Mouse (Mus musculus) C2C12 (cell line): ENCODE results near the gene Taar1. TPM values are rescaled to one million over a fixed set of nuclear protein-coding genes. Genes with fewer than 3 reads are reported as not detected.

Source experiments
- H3K27me3 ChIP-seq: one replicate; pipeline ENCODE4 v1.6.1; 2011; ENCODE audit not compliant: control insufficient read depth, insufficient read depth, insufficient read length
- H3K36me3 ChIP-seq: one replicate; pipeline ENCODE4 v1.6.1; 2011; ENCODE audit not compliant: control insufficient read depth, insufficient read depth
- H3K4me3 ChIP-seq: one replicate; pipeline ENCODE4 v1.5.1; 2011; ENCODE audit warnings: mild to moderate bottlenecking, control low read depth; ENCODE audit not compliant: poor library complexity, insufficient read depth, severe bottlenecking
- H3K79me2 ChIP-seq: one replicate; pipeline ENCODE4 v1.6.1; 2011; ENCODE audit not compliant: control insufficient read depth, insufficient read depth
- H3K79me3 ChIP-seq: one replicate; pipeline ENCODE4 v1.6.1; 2011; ENCODE audit warnings: low read depth, control low read depth
- H3ac ChIP-seq: one replicate; pipeline ENCODE3; 2011; ENCODE audit warnings: low read depth; ENCODE audit not compliant: control insufficient read depth, insufficient read length
- CEBPB ChIP-seq: IDR thresholded peaks from one replicate; pipeline ENCODE4 v1.6.1; 2011; ENCODE audit warnings: low read depth, mild to moderate bottlenecking, control low read depth, moderate library complexity
- CTCF ChIP-seq: IDR thresholded peaks from one replicate; pipeline ENCODE4 v1.5.1; 2011; ENCODE audit not compliant: control insufficient read depth, insufficient read depth, insufficient read length
- FOSL1 ChIP-seq: IDR thresholded peaks from one replicate; pipeline ENCODE4 v1.8.0; 2011; ENCODE audit warnings: mild to moderate bottlenecking, low read length; ENCODE audit not compliant: poor library complexity, insufficient read depth, severe bottlenecking
- MAX ChIP-seq: IDR thresholded peaks from one replicate; pipeline ENCODE4 v1.6.1; 2011; ENCODE audit warnings: mild to moderate bottlenecking, control low read depth
- MYOD1 ChIP-seq: IDR thresholded peaks from one replicate; pipeline ENCODE4 v1.6.1; 2011; ENCODE audit warnings: low read depth; ENCODE audit not compliant: control insufficient read depth, insufficient read length
- MYOG ChIP-seq: IDR thresholded peaks from one replicate; pipeline ENCODE4 v1.6.1; 2011; ENCODE audit not compliant: control insufficient read depth, insufficient read length; ENCODE audit errors: extremely low read depth
- USF1 ChIP-seq: IDR thresholded peaks from one replicate; pipeline ENCODE4 v1.6.1; 2011; ENCODE audit warnings: low read depth, mild to moderate bottlenecking, control low read depth, moderate library complexity
- polyA plus RNA-seq: library from polyadenylated mRNA; unstranded; fragments of >200 nt; fragmentation: generic; extraction: Trizol; gene quantifications from one replicate; pipeline ENCODE4 v1.2.1, GENCODE M21; 2012; ENCODE audit warnings: missing spikeins

The Taar1 gene
- polyA plus RNA-seq, 1 experiment, result not detected

- Histone ChIP-seq H3K36me3 (no peaks in the 10 kb centered on the region), H3K79me3 (no peaks in the 10 kb centered on the region), H3K27me3 (peaks cover 14% of the 10 kb centered on the region), H3K79me2 (no peaks in the 10 kb centered on the region), H3K4me3 (no peak within 1 kb of the TSS), H3ac (no peak within 1 kb of the TSS)
- no peak for TF ChIP-seq MYOD1
- no peak for TF ChIP-seq FOSL1
- TF ChIP-seq MYOG, result no peak
Observed at GRCm38 (mm10) chr10:23938312-23938711, 18.2 kb downstream of the Taar1 start, which contains the start of gene Taar2. Gene Taar2, plus strand, starts transcription at chr10:23938572.

GRCm38 (mm10) chr10:23942465-23942864 is 22.3 kb downstream of the Taar1 start:
- no peaks in the 10 kb centered on the region for H3K79me2 ChIP-seq
- no peak overlapping the region for H3ac ChIP-seq
- H3K36me3 ChIP-seq, result no peaks in the 10 kb centered on the region
- H3K27me3 ChIP-seq, result peaks cover 10% of the 10 kb centered on the region
- H3K79me3 ChIP-seq, result no peaks in the 10 kb centered on the region
- TF ChIP-seq CEBPB, result no peak
- no peak for TF ChIP-seq CTCF
- TF ChIP-seq MYOG, result no peak
- TF ChIP-seq MAX, result no peak
- no peak for TF ChIP-seq FOSL1
- no peak for TF ChIP-seq USF1
- no peak for TF ChIP-seq MYOD1
- H3K4me3 ChIP-seq, result no peak overlapping the region

DNA sequence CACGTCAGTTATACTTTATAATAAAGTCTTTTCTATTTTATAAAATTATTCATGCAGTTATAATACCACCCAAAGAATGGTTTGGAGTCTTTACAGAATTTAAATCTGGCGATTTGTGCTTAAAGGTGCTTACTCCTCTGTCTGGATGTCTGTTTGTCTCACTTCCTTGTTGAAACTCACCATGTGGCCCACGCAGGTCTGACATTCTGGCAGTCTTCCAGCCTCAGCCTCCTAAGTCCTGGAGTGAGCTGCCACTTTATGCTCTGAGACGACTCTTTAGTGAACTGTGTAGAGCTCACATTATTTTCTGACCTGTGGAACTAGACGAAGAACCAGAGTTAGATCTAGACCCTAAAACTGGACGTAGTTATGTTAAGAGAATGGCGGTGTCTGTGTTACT is 27.9 kb downstream of the Taar1 start:
- no peaks in the 10 kb centered on the region for H3K79me2 ChIP-seq

GRCm38 (mm10) chr10:23949508-23950005 is 29.4 kb downstream of the Taar1 start, which contains the start of gene Taar3:
Gene Taar3, plus strand, starts transcription at chr10:23949558.
- H3K79me3 ChIP-seq, result no peaks in the 10 kb centered on the region
- H3ac ChIP-seq, result no peak within 1 kb of the TSS
- no peak within 1 kb of the TSS for H3K4me3 ChIP-seq

More for the DNA sequence above, 27.9 kb downstream of the Taar1 start:
- TF ChIP-seq USF1, result no peak
- no peak for TF ChIP-seq CEBPB
- TF ChIP-seq MAX, result no peak
- no peak for TF ChIP-seq CTCF
- no peak for TF ChIP-seq FOSL1
- no peak for TF ChIP-seq MYOG
- no peak overlapping the region for H3K4me3 ChIP-seq
- no peaks in the 10 kb centered on the region for H3K36me3 ChIP-seq
- no peaks in the 10 kb centered on the region for H3K79me3 ChIP-seq
- H3K27me3 ChIP-seq, result peaks cover 8% of the 10 kb centered on the region
- no peak overlapping the region for H3ac ChIP-seq

GRCm38 (mm10) chr10:23951714-23952113 is 31.6 kb downstream of the Taar1 start:
- no peak overlapping the region for H3K4me3 ChIP-seq
- H3K79me2 ChIP-seq, result no peaks in the 10 kb centered on the region
- H3ac ChIP-seq, result no peak overlapping the region
- H3K27me3 ChIP-seq, result peaks cover 19% of the 10 kb centered on the region
- no peaks in the 10 kb centered on the region for H3K79me3 ChIP-seq
- H3K36me3 ChIP-seq, result no peaks in the 10 kb centered on the region
- TF ChIP-seq MYOD1, result no peak
- no peak for TF ChIP-seq FOSL1
- TF ChIP-seq MYOG, result no peak
- no peak for TF ChIP-seq CTCF
- TF ChIP-seq USF1, result no peak
- TF ChIP-seq CEBPB, result no peak
- TF ChIP-seq MAX, result no peak

More at GRCm38 (mm10) chr10:23949508-23950005, 29.4 kb downstream of the Taar1 start, which contains the start of gene Taar3:
- Histone ChIP-seq H3K79me2 (no peaks in the 10 kb centered on the region), H3K36me3 (no peaks in the 10 kb centered on the region), H3K27me3 (peaks cover 15% of the 10 kb centered on the region)
- TF ChIP-seq MYOD1 (no peak), FOSL1 (no peak), MYOG (no peak), USF1 (no peak), CEBPB (no peak), MAX (no peak), CTCF (no peak)

DNA sequence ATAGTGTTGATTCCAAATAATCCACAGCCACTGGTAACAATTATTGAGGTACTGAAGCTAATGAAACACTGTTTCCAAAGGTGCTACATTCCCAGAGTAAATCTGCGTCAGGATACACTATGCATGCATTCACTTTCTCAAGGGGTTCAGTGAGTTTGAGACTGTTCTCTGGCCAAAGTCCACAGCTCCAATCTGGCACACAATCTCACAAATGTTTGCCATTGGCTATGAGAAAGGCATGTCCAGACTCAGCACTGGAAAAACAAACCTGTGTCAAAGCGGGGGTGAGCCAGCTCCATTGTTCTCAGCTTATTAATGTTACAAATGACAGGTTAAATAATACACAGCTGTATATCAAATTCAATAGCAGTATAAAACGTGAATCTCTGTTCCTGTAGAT is 38.9 kb downstream of the Taar1 start:
- Histone ChIP-seq H3K4me3 (no peak overlapping the region), H3ac (no peak overlapping the region), H3K27me3 (peaks cover 10% of the 10 kb centered on the region), H3K79me2 (no peaks in the 10 kb centered on the region), H3K79me3 (no peaks in the 10 kb centered on the region), H3K36me3 (no peaks in the 10 kb centered on the region)
- TF ChIP-seq MYOG, result no peak
- no peak for TF ChIP-seq MAX
- TF ChIP-seq CEBPB, result no peak
- TF ChIP-seq MYOD1, result no peak
- TF ChIP-seq FOSL1, result no peak
- TF ChIP-seq CTCF, result no peak
- no peak for TF ChIP-seq USF1
